Mouse (Mus musculus): Measurements from ENCODE around the gene Gm20481. TPM values are rescaled to one million over a fixed set of nuclear protein-coding genes. Genes with fewer than 3 reads are reported as not detected.
"Not testable (repeated sequence)": the region's sequence is repeated elsewhere in the genome, so short reads cannot be mapped to it uniquely, and the experiment has no call there.

The Gm20481 gene
- total and polyA plus RNA-seq, 2 experiments from 2014 or later, result not detected

DNA sequence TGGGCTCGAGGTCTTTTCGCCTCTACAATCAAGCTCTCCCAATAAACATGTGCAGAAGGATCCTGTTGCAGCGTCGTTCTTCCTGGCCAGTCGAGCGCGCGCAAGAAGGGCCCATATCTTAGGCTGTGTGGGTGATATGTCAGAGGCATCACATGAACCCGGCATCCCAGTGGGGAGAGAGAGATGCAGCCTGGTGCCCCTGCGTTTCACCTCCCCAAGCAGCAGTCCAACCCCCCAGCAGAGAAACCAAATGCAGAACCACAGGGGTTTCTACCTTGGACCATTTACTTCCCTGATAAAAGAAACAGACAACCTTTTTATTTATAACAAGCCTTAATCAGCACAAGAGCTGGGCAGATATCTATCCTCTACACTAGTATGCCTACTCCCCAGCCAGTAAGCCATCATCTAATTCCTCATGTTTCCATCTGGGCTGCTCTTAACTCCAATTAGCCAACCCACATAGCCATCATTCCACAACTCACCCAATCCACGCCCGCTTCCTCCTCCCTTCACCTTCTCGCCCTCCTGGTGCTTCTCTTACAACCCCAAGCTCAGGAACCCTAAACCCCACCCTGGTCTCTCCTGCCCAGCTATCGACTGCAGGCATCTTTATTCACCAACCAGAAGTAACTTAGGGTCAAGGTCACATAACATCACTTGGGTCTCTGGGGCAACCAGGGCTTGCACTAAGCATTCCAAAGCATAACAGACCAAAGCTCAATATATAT is 26.9 kb downstream of the Gm20481 start:
- Histone ChIP-seq H3K4me1 (ENCODE audit: insufficient read depth, low read length) (no peaks in the 10 kb centered on the region; the same call in 1 of the 2 replicates), H3K9ac (replicated peaks; ENCODE audit: low read length, poor library complexity, severe bottlenecking) (no peak overlapping the region), H3K27ac (ENCODE audit: low read depth, low read length) (no peak overlapping the region), H3K9me3 (ENCODE audit: low read length) (no peaks in the 10 kb centered on the region), H3K4me3 (ENCODE audit: low read depth, low read length) (no peak overlapping the region), H3K4me2 (ENCODE audit: low read depth, low read length, poor library complexity, severe bottlenecking) (no peak overlapping the region), H3K36me3 (ENCODE audit: insufficient read depth, low read length) (no peaks in the 10 kb centered on the region; the same call in 1 of the 2 replicates), H3K27me3 (ENCODE audit: insufficient read depth, low read length) (no peaks in the 10 kb centered on the region)
- ATAC-seq (ENCODE audit: low FRiP score) (no peak), DNase-seq (ENCODE audit: low spot score) (no peak)
- TF ChIP-seq CTCF (IDR thresholded peaks at IDR 0.05), result no peak
- 92% methylated on average over 12 of the region's 14 CpGs for WGBS

DNA sequence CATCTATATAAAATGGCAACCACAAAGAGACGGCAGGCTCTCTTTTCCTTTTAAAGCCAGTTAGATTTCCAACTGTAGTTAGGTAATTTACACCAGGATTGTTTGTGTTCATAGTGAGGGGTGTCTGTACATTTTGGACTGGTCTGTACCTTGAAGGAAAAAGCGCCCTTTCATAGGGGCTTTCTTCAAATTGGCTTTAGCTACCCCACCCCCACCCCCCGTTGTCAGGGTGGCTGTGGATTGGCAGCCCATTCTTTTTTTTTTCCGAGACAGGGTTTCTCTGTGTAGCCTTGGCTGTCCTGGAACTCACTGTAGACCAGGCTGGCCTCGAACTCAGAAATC is 27.4 kb downstream of the Gm20481 start:
- no peak for ATAC-seq (ENCODE audit: low FRiP score)
- 91% methylated on average over 5 of the region's 5 CpGs for WGBS
- H3K4me3 ChIP-seq (ENCODE audit: low read depth, low read length), result no peak overlapping the region
- H3K27ac ChIP-seq (ENCODE audit: low read depth, low read length), result no peak overlapping the region
- H3K9ac ChIP-seq (replicated peaks; ENCODE audit: low read length, poor library complexity, severe bottlenecking), result no peak overlapping the region
- DNase-seq (ENCODE audit: low spot score), result no peak
- TF ChIP-seq CTCF (IDR thresholded peaks at IDR 0.05), result no peak
- H3K9me3 ChIP-seq (ENCODE audit: low read length), result no peaks in the 10 kb centered on the region
- H3K27me3 ChIP-seq (ENCODE audit: insufficient read depth, low read length), result no peaks in the 10 kb centered on the region
- H3K4me1 ChIP-seq (ENCODE audit: insufficient read depth, low read length), result peaks cover 1% of the 10 kb centered on the region; the same call in 1 of the 2 replicates
- H3K4me2 ChIP-seq (ENCODE audit: low read depth, low read length, poor library complexity, severe bottlenecking), result no peak overlapping the region
- no peaks in the 10 kb centered on the region; the same call in 1 of the 2 replicates for H3K36me3 ChIP-seq (ENCODE audit: insufficient read depth, low read length)

DNA sequence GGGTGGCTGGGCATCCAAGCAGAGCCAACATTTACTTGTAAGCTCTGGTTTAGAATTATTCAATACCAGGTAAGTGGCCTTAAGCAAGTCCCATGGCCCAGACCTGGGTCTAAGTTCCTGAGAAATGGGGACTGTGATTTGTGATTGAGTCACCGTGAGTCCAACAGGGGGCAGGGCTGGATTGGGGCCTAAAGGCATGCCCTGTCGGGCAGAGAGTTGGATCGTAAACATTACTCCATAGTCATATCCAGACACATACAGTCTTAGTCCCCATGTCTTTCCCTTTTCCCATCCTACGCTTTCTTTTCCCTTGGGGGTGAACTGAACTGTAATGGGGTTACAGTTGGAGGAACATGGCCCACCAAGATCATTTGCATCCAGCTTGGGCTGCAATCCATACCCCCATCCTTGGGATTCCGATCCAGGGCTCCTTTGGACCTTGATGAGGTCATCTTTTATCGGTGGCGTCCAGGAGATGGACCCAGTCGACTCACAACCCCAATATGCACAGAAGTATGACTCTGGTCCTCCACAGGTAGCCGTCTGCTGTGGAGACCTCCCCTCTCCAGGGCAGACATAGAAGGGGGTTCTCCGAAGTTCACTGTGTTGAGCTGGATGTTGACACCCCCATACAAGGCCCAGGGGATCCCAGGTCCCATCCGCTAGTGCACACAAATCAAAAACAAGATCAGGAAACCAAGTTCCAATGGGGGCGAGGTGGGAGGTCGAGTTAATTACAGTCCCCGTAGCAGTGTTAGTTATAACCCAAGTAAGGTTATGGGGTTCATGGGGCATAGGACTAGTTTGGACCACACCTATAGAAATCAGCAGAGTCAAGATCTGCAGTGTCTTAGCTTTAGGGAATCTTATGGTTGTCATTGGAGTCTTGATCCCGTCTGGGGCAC is 29.1 kb downstream of the Gm20481 start:
- no peak for DNase-seq (ENCODE audit: low spot score)
- H3K4me2 ChIP-seq (ENCODE audit: low read depth, low read length, poor library complexity, severe bottlenecking), result no peak overlapping the region
- WGBS, result 94% methylated on average over 15 of the region's 15 CpGs

DNA sequence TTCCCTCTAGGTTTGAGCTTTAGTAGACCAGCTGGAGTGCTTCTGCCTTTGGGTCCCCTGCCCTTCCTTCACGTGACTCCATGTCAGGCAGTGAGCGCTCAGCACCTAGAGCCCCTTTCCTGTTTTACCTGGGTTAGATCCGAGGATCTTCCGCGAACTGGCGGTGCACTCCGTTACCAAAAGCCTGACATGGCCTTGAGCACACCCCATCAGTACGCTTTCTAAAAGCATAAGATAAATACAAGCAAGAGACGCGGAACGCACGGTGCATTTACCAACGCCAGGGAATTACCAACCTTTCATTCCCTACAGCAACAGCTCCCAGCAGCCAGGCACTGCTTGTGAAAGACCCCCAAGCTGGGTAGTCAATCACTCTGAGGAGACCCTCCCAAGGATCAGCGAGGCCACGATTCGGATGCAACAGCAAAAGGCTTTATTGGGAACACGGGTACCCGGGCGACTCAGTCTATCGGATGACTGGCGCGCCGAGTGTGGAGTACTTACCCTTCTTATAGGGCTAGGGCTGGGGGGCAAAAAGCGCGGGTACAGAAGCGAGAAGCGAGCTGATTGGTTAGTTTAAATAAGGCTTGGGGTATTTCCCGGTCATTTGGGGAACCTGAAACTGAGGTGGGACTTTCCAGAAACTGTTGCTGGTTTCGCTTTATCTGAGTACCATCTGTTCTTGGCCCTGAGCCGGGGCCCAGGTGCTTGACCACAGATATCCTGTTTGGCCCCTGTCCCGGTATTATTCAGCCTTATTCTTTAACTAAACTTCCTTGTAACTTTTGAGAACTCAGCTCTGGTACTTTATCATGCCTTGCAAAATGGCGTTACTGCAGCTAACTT is 30.4 kb downstream of the Gm20481 start:
- H3K9ac ChIP-seq (replicated peaks; ENCODE audit: low read length, poor library complexity, severe bottlenecking); H3K27ac ChIP-seq (ENCODE audit: low read depth, low read length); H3K36me3 ChIP-seq (ENCODE audit: insufficient read depth, low read length); H3K9me3 ChIP-seq (ENCODE audit: low read length); H3K4me1 ChIP-seq (ENCODE audit: insufficient read depth, low read length); ATAC-seq (ENCODE audit: low FRiP score); H3K27me3 ChIP-seq (ENCODE audit: insufficient read depth, low read length); DNase-seq (ENCODE audit: low spot score): not testable (repeated sequence)
- Histone ChIP-seq H3K4me2 (ENCODE audit: low read depth, low read length, poor library complexity, severe bottlenecking) (peak overlapping the region; percentile 94), H3K4me3 (ENCODE audit: low read depth, low read length) (peak overlapping the region; percentile 85)
- WGBS, result 29% methylated on average over 29 of the region's 32 CpGs

More for the DNA sequence above, 29.1 kb downstream of the Gm20481 start:
- no peak overlapping the region for H3K9ac ChIP-seq (replicated peaks; ENCODE audit: low read length, poor library complexity, severe bottlenecking)
- H3K9me3 ChIP-seq (ENCODE audit: low read length), result no peaks in the 10 kb centered on the region
- ATAC-seq (ENCODE audit: low FRiP score), result no peak
- no peaks in the 10 kb centered on the region for H3K27me3 ChIP-seq (ENCODE audit: insufficient read depth, low read length)
- no peak for TF ChIP-seq CTCF (IDR thresholded peaks at IDR 0.05)
- no peaks in the 10 kb centered on the region; the same call in 1 of the 2 replicates for H3K36me3 ChIP-seq (ENCODE audit: insufficient read depth, low read length)
- no peak overlapping the region for H3K27ac ChIP-seq (ENCODE audit: low read depth, low read length)
- H3K4me1 ChIP-seq (ENCODE audit: insufficient read depth, low read length), result peaks cover 6% of the 10 kb centered on the region
- H3K4me3 ChIP-seq (ENCODE audit: low read depth, low read length), result no peak overlapping the region

DNA sequence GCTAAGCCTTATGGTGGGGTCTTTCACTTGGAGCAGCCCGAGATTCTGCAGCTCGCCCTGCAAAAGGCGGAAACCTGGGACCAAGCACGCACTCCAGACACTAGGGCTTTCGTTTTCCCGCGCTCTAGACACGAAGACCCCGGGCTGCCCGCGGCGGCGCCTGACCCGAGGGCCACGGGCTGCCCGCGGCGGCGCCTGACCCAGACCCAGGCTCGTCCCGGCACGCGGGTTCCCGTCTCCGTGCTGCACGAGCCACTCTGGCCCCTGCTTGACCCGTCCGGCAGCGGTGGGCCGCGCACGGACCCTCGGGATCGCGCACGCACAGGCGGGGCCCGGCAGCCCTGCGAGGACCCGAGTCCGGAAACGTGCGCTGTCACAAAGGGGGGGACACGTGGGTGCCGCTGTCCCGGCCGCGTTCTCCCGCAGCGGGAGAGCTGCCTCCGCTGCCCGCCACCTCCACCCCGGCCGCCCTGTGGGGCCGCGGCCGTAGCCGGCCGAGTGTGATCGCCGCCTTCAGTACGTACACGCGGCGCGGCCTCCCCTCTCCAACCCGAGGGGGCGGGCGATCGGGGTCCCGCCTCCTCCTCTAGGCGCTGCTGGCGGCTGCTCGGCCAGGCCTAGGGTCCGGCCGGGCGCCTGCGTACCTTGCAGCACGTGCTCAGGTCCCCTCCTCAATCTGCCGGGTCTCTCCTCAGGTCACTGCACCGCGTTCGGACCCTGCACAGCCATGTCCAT is 31.2 kb downstream of the Gm20481 start, which contains the start of gene Vars:
Gene Vars (plus strand): TSS at position 271 of the 735 bp plus-strand sequence.
- Histone ChIP-seq H3K9ac (replicated peaks; ENCODE audit: low read length, poor library complexity, severe bottlenecking) (peak within 1 kb of the TSS; percentile 94), H3K27me3 (ENCODE audit: insufficient read depth, low read length) (no peaks in the 10 kb centered on the region), H3K4me3 (ENCODE audit: low read depth, low read length) (peak within 1 kb of the TSS; percentile 85), H3K4me2 (ENCODE audit: low read depth, low read length, poor library complexity, severe bottlenecking) (peak within 1 kb of the TSS; percentile 94), H3K9me3 (ENCODE audit: low read length) (no peaks in the 10 kb centered on the region), H3K27ac (ENCODE audit: low read depth, low read length) (peak within 1 kb of the TSS; percentile 93), H3K4me1 (ENCODE audit: insufficient read depth, low read length) (peaks cover 6% of the 10 kb centered on the region), H3K36me3 (ENCODE audit: insufficient read depth, low read length) (peaks cover 14% of the 10 kb centered on the region)
- peak; percentile 85 for DNase-seq (ENCODE audit: low spot score)
- no peak for TF ChIP-seq CTCF (IDR thresholded peaks at IDR 0.05)
- ATAC-seq (ENCODE audit: low FRiP score), result peak; percentile 86
- WGBS, result under 1% methylated on average over 82 of the region's 83 CpGs

All from midbrain, postnatal 0 days (tissue).